Mouse (Mus musculus): ENCODE data around the gene Shank2.

Gene Shank2

DNA sequence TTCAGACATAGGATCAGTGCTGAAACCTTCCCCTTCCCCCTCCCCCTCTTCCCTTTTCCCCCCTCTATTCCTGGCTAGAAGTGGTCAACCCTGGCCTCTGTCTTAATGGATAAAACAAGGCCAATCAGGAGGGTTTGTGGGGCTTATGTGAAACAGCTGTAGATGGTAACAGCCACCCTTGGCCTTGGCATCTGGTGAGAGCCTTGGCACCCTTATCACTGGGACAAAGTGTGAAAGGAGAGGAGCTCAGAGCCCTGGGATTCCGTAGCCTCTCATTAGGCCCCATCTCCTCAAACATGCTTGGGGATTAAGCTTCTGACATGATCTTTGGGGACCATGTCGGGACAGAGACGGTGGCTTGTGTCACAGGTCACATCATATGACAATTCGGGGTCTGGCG, 106.4 kb downstream of the Shank2 start:
- no peak for DNase-seq

DNA sequence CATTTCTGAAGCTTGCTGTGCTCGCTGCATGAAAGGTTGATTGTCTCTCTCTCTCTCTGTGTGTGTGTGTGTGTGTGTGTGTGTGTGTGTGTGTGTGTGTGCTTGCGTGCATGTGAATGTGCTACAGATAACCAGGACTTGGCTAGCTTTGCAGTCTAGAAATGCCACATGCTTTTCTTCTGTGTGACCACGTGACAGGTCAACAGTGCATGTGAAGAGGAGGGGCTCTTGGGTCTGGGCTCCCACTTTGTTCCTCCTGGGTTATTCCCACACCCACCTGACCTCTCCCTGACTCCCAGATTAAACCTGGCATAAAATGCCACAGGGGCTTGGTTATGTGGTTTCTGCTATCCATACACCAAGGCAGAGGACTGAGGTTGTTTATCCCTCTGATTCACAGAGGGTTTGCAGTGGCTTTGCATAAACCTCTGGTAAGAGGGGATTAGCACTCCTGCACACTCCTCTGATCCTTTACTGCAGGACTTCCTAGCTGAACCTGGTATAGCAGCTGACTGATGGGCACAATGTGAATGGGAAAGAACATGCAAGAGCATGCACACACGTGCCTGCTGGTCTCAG, 109.4 kb downstream of the Shank2 start:
- no peak for DNase-seq

DNA sequence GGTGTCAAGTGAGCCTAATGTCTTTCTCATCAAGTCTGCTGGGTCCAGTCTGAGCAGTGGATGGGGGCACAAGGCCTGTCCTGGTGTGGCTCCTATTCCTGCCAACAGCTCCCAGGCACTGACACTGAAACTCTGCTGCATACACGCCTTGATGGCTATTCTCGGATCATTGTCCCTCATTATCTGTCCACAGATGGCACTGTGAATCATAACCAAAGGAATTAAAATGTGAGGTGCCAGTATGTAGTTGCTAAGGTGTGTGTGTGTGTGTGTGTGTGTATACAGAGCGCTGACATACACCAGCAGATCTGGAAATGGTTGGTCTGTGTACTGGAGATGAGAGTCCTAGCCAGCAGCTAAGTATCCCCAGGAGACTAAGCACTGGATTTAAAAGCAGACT, 110.3 kb downstream of the Shank2 start:
- no peak for DNase-seq

DNA sequence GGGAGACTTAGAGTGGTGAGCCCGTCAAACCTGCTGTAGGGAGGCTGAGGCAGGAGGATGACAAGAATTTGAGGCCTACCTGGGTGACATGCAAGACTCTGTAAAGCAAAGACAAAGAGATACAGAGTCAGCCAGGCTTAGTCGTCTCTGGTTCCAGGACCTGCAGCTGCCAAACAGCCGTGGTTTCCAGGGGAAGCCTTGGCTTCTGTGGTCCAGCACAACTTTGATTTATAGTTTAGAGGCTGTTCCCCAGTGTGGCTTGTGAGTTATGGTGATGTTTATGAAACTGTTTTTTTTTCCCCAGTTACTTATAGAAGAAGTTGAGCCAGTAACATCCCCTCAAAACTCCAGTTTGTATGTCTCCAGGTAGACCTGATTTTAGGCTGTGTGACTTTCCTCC, 112.5 kb downstream of the Shank2 start:
- no peak for DNase-seq

DNA sequence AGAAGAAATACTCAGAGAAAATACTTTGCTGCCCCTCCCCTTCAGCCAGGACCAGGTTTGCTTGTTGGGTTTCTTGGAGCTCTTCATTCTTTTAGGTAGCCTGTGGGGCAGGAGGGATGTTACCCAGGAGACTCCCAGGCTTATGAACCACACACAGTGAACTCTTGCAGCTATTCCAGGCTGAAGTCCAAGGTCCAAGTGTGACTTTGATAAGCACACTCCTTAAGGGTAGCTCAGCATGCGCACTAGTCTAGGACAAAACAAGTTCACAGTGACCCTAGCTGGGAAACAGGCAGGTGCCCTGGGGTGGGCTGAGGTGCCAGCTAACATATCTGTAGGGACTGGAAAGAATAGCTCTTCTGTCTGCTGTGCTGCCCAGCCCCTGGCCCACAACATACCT, 117.8 kb downstream of the Shank2 start:
- DNase-seq: no peak

DNA sequence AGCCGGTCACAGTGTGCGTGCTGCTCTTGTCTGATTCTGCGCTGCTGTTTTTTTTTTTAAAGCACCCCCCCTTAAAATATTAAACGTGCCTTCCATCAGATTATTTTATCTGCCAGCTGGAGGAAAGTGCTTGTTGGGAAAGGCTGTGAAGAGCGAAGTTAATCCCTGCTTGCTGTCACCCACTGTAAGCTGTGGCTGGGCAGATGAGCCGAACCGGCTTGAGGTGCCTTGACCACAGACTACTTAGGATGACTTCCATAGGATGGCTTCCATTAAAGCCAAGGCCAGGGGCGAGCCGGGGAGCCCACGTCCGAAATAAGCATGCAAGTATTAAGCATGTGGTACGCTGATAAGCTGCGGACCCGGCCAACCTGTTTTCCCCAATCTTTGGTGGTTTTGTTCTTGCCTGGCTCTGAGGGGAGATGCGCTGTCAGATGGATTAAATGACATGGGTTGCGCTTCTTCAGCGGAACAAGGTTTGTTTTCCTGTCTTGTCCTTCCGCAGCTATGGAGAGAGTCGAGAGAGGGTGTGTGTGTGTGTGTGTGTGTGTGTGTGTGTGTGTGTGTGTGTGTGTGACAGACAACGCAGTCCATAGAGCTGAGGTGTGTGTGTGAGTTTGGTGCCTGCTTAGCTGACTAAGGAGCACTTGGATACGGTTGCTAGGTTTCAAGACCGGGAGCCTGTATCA, 131.1 kb downstream of the Shank2 start:
- DNase-seq: no peak

DNA sequence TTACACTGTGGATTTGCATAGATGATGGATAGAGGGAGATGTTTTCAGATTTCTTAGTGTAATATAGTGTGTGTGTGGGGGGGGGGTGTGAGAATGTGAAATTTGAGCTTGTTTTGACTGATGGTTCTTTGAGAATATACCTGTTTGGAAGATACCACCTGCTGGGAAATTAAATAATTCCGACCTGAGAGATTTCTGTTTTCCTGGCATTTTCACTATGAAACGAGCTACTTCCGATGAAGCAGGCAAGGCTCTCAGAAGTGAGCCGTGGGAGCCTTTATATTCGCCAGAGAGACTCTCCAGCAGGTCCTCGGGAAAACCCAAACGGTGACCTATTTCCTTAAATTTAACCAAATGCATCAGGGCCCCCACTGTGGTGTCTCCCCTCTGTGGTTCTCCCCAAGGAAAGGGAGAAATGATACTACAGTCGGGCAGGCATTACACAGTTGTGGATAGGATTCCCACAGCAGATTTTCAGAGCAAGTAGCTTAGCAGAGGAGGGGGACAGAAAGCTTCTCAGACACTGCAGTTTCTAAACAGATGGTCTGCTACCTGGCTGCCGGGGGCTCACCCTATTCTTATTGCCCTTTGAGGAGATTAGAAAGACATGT, 131.8 kb downstream of the Shank2 start:
- DNase-seq: no peak

DNA sequence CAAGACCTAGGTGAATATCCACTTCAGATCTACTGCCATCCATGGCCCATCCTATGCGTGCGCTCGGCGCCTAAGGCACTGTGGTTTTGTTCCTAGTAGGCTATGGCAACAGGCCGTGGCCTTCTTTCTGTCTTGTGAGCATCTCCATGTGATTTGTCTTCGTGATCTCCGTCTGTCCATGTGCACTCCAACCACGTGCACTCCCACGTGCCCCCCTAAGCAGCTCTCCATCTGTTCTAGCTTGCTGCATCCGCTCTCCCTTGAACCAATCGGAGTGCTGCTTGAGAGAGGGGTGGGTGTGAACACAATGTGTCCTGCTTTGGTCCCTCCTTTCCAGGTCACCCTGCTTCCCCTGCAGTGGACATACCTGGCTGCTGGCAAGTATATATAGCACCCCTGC, 133.0 kb downstream of the Shank2 start:
- no peak for DNase-seq

DNA sequence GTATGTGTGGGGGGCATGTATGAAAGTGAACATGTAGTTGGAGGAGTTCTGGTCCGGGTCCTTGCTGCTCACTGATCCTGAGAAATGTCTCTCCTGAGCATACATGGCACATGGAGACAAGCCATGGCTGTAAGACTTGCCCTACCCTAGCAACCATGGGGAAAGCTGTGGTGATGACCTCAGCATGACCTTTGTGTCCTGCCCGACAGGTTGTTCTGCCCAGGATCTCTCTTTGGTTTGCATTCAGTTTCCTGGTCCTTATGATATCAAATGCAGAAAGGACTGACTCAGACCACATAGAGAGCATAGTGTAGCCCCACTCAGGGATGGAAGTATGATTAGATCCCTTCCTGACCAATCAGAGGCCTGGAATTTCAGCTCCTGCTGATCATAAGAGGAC, 136.1 kb downstream of the Shank2 start:
- no peak for DNase-seq

DNA sequence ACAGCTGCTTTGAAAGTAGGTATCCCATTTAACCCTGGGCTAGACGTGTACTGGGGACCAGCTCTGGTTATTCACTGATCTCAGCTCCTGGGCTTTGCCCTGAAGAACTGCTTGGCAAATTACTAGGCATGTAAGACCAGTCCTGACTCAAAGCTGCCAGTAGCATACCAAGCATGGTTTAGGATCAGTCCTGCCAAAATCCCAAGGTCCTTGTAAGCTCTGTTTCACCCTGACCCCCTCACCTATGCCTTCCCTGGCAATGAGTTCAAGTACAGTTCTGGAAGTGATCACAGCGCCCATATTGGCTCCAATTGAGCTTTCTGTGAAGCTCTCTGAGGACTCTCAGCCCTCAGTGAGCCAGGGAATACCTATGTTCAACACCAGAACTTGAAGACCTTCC, 136.7 kb downstream of the Shank2 start:
- no peak for DNase-seq

DNA sequence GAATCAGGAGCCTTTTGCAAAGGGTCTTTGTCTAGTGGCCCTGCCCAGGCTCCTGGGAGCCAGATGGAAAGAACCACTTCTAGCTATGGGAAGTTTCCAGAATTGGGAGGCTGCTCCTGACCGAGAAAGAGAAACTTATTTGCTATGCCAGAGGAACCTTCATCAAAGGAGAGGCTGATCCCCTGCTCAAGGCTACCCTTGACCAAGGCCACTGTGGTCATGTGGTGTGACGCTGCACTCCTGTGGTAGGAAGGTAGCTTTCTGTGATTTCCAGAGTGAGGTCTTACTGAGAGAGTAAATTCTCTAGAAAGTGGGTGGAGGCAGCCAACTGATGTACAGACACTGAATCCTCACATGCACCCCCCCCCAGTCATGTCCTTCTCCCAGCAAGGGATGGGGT, 138.0 kb downstream of the Shank2 start:
- DNase-seq: no peak

DNA sequence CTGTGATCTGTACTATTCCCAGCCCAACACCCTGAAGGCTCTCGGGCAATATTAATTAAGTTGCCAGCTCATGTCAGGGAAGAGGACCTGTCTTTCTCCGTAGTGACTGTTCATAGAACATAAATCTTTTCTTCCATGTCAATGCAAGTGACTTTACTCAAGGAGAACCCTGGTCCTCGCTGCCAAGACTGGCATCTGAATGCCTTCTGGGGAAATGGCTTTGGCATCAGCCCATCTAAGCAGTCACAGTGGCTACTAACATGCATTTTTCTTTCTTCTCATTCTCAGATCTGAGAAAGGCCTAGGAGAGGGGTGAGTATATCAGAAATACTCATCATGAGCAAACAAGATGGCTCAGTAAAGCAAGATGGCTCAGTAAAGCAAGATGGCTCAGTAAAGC, 138.7 kb downstream of the Shank2 start:
- DNase-seq: no peak

DNA sequence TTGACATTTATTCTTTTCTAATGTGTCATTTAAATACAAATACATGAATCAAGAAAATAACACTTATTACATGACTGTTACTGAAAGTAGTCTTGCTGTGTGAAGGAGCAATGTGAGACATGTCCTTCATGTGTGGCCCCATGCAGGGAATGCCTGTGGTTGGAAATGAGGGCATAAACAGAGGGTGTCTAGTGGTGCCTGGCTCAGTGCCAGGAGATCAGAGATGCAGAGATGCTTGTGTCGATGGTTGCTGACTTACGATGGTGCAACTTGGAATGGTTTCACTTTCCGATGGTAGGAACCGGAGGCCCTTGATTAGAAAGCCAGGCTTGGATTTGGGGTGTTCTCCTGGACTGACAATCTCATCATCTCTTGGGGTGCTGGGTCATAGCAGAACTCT, 140.3 kb downstream of the Shank2 start:
- no peak for DNase-seq

DNA sequence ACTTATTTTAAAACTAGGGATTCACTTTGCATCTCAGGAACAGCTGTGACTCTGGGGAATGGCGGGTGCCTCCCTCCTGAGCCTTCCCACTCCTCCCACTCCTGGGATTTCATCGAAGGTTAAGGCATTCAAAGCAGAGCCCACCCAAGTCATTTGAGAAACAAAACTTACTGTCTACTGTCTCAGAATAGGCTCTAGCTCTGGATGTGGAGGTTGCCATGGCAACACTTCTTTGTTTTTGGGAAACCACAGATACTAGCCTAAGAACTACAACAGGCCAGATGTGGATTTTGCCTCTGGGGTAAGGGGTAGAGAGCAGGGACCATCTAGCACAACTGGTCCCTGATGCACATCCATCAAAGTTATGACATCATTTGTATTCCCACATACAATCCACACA, 142.2 kb downstream of the Shank2 start:
- DNase-seq: no peak

DNA sequence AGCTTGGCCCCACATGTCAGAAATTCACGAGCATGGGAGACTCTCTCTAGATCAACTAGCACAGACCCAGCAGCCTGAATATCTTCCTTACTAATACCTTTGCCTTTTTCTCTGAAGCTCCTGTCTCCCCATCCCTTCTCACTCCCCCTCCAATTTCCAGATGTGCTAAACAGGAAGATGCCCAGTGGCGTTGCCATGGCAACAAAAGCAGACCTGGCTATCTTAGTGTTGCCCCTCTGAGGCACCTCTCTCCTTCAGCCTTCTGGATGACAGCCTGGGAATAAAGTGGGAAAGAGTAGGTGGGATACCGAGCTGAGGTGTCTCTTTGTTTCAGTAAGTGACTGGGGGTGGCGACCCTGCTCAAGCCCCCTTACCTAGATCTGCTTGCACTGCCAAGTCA, 146.4 kb downstream of the Shank2 start:
- DNase-seq: no peak

DNA sequence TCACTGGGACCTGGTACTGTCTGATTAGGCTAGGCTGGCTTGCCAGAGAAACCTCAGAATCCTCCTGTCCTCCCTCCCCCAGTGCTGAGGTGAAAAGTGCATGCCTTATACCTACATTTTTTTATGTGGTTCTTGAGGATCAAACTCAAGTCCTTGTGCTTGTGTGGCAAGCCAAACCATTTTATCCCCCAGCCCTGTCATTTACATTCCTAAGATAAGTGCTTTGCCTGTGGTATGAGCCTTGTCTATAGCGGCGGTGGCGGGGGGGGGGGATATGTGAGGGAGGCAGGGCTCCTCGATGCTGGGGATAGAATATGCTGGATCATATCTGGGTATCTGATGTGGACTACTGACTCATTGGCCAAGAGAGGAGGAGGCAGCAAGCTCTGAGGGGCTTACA, 151.4 kb downstream of the Shank2 start:
- no peak for DNase-seq

DNA sequence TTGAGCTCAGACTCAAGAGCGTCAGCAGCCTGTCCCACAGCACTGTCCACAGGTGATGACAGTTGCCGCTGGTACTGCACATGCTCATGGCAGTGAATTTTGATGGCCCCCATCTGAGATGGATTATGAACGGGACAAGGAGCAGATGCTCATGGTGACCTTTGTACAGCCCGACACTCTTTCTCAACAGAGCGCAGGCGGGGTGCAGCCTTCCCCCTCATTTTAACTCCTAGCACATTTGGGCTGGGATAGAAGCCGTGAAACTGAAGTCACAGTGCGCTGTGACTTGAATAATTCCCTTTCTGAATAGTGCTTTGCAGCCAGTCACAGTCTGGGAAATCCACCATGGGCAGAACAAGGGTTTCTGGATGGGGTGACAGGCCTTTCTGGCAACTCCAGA, 152.0 kb downstream of the Shank2 start:
- no peak for DNase-seq

DNA sequence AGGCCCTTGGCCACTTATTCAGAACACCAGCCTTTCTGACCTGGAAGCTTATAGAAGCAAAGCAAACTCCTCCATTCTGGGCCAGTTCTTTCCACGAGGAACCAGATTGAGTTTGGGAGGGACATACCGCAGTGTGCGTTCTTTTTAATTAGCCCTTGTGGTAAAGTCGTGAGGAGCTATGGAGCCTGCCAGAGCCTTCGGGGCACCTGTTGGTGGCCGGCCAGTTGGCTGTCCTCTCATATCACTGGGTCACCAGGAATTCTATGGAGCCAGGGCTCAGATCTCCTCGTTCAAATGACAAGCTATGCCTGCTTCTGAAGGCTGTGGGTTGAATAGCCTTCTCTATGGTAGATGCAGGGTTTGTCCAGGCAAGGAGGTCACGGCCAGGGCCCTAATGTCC, 156.2 kb downstream of the Shank2 start:
- no peak for DNase-seq

DNA sequence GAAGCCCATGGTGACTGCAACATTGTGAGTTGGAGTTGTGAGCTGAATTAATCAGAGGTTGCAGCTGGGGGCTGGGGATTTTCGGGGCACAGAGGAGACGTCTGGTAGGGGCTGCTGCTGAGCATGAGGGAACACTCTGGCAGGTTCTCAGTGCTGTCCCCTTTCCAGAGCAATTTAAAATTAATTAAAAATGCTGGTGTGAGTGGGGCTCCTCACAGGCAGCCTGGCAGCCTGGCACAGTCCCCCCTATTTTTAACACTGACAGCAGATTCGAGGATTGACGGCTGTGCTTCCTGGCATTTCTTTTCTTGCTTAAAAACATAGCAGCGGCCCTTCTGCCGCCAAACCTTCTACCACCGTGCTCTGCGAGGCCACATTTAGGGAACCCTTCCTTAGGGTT, 157.8 kb downstream of the Shank2 start:
- no peak for DNase-seq

DNA sequence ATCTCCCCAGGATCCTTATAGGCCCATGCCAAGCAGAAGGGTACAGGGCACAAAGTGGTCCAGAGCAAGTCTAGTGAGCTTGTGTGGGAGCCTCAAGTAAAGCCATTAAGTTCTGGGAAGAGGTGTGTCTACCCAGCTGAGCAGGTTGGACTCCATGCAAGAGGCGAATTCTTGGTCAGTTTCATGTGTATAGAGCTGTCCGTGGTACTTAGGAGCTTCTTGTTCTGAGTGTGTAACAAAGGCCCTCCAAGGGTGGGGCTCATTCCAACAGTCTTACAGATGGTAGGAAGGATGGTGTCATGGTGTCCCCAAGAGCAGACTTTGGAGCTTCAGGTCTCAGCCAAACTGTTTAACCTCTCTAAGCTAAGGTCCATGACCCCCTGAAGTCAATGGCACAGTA, 158.3 kb downstream of the Shank2 start:
- no peak for DNase-seq

DNA sequence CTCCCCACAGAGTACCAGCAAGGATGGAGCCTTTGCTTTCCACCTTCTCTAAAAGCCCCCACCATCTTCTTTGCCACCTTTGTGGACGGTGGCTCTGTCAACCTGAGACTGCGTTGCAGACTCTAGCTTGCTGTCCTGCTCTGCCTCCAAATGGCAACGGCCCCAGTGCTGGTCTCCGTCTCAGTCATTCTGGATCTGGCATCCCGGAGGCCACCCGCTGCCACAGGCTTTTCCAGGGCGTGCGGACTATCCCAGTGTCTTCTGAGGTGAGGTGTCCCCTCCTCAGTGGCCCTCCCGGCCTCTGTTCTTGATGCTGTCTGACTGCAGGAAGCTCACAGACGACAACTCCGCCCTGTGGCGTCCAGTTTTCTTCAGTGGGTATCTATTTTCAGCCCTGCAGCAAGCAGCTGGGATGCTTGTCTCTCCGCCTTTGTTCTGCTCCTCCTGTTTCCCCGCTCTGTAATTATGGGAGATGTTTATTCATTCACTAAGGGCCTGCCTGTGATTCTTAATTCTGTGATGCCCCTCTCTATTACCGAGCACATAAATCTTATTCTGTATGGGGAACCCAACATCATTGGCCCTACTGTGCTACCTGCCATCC, 159.0 kb downstream of the Shank2 start:
- DNase-seq: no peak

DNA sequence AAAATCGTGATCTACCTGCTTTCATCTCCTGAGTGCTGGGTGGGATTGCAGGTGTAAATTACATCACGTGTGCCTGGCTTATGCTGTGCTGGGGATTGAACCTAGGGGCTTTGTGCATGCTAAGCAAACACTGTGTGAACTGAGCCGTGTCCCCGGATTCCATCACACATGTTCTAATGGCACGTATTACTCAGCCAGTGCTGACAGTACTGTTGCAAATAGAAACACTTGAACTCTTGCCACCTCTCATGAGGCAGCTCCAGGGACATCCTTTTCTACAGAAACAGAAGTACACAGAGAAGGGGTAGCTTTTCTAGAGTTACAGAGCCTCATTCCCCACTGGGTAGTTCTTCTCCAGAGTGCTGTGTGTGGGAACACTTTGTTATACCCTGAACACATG, 168.5 kb downstream of the Shank2 start:
- DNase-seq: no peak

DNA sequence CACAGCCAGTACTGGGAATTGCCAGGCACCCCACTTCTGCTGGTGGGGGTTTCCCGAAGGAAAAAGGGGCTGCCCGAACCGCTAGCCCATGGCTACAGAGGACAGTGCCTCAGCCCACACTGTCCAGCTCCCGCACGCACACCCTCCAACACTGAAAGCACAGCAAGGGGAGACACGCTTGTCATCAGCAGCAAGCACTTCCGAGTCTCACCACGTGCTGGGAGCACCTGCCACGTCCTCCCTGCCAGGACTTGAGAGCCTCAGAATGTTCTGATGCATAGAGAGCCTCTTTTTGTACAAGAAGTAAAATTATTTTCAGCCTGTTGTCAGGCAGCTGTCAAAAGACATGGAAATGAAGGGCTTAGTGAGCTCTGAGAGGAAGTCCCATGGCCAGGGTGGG, 169.0 kb downstream of the Shank2 start:
- DNase-seq: no peak

DNA sequence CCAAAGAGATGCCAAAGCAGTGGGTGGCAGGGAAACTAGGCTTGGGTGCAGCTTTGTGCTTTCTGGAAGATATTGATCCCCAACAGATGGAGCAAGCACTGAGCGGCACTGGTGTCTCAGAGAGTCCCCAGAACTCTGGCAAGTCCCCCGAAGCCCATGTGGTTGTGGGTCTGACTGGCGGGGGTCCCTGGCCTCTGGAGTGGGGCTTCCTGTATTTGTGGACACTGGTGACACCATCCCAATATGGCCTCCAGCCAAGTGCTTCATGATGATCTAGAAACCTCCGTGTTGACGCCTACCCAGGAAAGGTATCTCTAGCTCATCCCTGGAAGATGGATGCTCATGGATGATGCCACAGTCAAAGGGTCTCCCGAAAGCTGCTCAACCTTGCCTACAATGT, 172.1 kb downstream of the Shank2 start:
- DNase-seq: no peak
